Mouse (Mus musculus) testis, adult 2 months (tissue): ENCODE measurements around the gene Cebpa.

Experiments used
- CTCF ChIP-seq: fragments of 200-500 bp; IDR thresholded peaks from 2 replicates; pipeline ENCODE4 v1.5.1; 2012; ENCODE audit warnings: low read depth, mild to moderate bottlenecking, inconsistent platforms, low read length, moderate library complexity; ENCODE audit not compliant: control insufficient read depth, insufficient read depth, insufficient replicate concordance
- POLR2A ChIP-seq: fragments of 200-500 bp; IDR thresholded peaks from 2 replicates; pipeline ENCODE4 v1.6.1; 2012; ENCODE audit warnings: low read depth, mild to moderate bottlenecking, inconsistent platforms, low read length, moderate library complexity; ENCODE audit not compliant: control insufficient read depth

- no peak for TF ChIP-seq CTCF
- no peak for TF ChIP-seq POLR2A
Measured at GRCm38 (mm10) chr7:35131601-35132000, 12.5 kb downstream of the Cebpa start.
